In the genomic region with DNA sequence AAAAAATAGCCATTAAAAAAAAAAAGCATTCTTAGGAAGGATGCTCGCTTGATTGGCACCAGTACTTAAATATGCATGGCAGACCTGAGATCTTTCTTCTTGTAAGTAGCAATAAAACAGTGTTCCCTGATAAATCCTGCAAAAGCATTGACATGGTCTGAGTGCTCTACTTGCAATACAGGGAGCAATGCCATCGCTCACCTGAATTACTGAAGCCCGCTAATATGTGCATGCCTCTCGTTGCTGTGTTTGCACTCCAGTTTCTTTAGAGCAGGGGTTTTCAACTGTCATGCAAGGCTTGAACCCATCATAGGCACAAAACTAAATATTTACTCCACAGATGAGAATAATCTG, we compare ENCODE assay signal across 21 mouse cellular contexts.
DNase-seq lines count a peak whose midpoint lies in the region; ATAC-seq and TF ChIP-seq lines count a peak whose summit lies in the region.
"Had no signal": no experiment of that assay in that cellular context is flagged by ENCODE, and none has a peak within 500 bp of the region (broad histone marks: within the 10 kb centered on the region; RNA-seq: fewer than 3 reads in every experiment).

No protein-coding gene starts in this region.

- TF ChIP-seq POLR2A in bone marrow macrophage, adult 2 months (IDR thresholded peaks at IDR 0.05; ENCODE audit: borderline replicate concordance, low read depth, low read length): no peak

- 85% methylated on average over 4 of the region's 4 CpGs for WGBS in midbrain, embryonic 10.5 days
- 40% methylated on average over 4 of the region's 4 CpGs for WGBS in midbrain, embryonic 16.5 days

- H3K4me3 ChIP-seq in bone marrow macrophage, adult 2 months (ENCODE audit: insufficient read depth, low read length): no peak overlapping the region
- H3K4me3 ChIP-seq in midbrain, embryonic 10.5 days: no peak overlapping the region
- no peak overlapping the region for H3K4me3 ChIP-seq in midbrain, embryonic 16.5 days (ENCODE audit: low read depth, low read length)
- H3K4me3 ChIP-seq: embryonic facial prominence, embryonic 10.5 days; gastrocnemius, adult 2 months; heart, embryonic 15.5 days; limb, embryonic 12.5 days had no signal

- H3K4me2 ChIP-seq in midbrain, embryonic 16.5 days (ENCODE audit: low read length): no peak overlapping the region
- H3K4me2 ChIP-seq: heart, embryonic 15.5 days; limb, embryonic 12.5 days; liver, embryonic 11.5 days had no signal

- H3K36me3 ChIP-seq in midbrain, embryonic 10.5 days: no peaks in the 10 kb centered on the region
- H3K36me3 ChIP-seq in midbrain, embryonic 16.5 days (ENCODE audit: control insufficient read depth, insufficient read depth, low read length): no peaks in the 10 kb centered on the region
- H3K36me3 ChIP-seq: embryonic facial prominence, embryonic 10.5 days; heart, embryonic 15.5 days; limb, embryonic 12.5 days had no signal

- H3K9me3 ChIP-seq in midbrain, embryonic 10.5 days (replicated peaks): no peaks in the 10 kb centered on the region
- H3K9me3 ChIP-seq in midbrain, embryonic 16.5 days (replicated peaks; ENCODE audit: control insufficient read depth, low read length, poor library complexity, severe bottlenecking): no peaks in the 10 kb centered on the region
- H3K9me3 ChIP-seq: embryonic facial prominence, embryonic 10.5 days; heart, embryonic 15.5 days; limb, embryonic 12.5 days had no signal

- H3K9ac ChIP-seq in midbrain, embryonic 16.5 days (ENCODE audit: low read depth, low read length): no peak overlapping the region
- H3K9ac ChIP-seq: heart, embryonic 15.5 days; limb, embryonic 12.5 days; liver, postnatal 0 days had no signal

- peak overlapping the region; percentile 73 for H3K27ac ChIP-seq in bone marrow macrophage, adult 2 months (ENCODE audit: insufficient read depth, low read depth, low read length)
- peak overlapping the region; percentile 74; the same call in 1 of the 2 replicates for H3K27ac ChIP-seq in midbrain, embryonic 10.5 days (replicated peaks)
- peak overlapping the region; percentile 55; the same call in 1 of the 2 replicates for H3K27ac ChIP-seq in midbrain, embryonic 16.5 days (ENCODE audit: low read length)
- H3K27ac ChIP-seq: embryonic facial prominence, embryonic 10.5 days; gastrocnemius, adult 2 months; heart, embryonic 15.5 days; kidney, postnatal 0 days; limb, embryonic 12.5 days had no signal

- H3K27me3 ChIP-seq in midbrain, embryonic 10.5 days (ENCODE audit: low read depth, poor library complexity, severe bottlenecking): no peaks in the 10 kb centered on the region
- H3K27me3 ChIP-seq in midbrain, embryonic 16.5 days (ENCODE audit: control insufficient read depth, insufficient read depth, low read depth, low read length): no peaks in the 10 kb centered on the region
- H3K27me3 ChIP-seq: heart, embryonic 15.5 days; limb, embryonic 12.5 days had no signal

- ATAC-seq in frontal cortex, adult (ENCODE audit: low TSS enrichment): peak; percentile 9; the same call in 1 of the 2 replicates
- peak; percentile 32; the same call in 1 of the 2 replicates for ATAC-seq in midbrain, embryonic 16.5 days
- ATAC-seq in erythroblast, adult 5-6 weeks (replicated peaks; ENCODE audit: low FRiP score, poor library complexity, severe bottlenecking): no peak
- ATAC-seq: activated CD4-positive, CD25-positive, alpha-beta regulatory T cell, adult 4 months; liver, postnatal 0 days had no signal

- no peak for DNase-seq in frontal cortex, adult 2 months (ENCODE audit: extremely low spot score in 1 of 2, low spot score in 1 of 2)
- no peak for DNase-seq in midbrain, embryonic 10.5 days (ENCODE audit: low spot score)
- no peak for DNase-seq in cerebellum, postnatal 25 days
- DNase-seq: cerebellum, adult 2 months; cerebellum, postnatal 36 days; gastrocnemius, adult 2 months; heart, postnatal 36 days; kidney, adult 2 months; liver, postnatal 0 days; right cerebral cortex, postnatal 14 days; thymus, postnatal 14 days had no signal

- TF ChIP-seq CTCF in bone marrow macrophage, adult 2 months (IDR thresholded peaks at IDR 0.05; ENCODE audit: low read depth, low read length): no peak

- H3K4me1 ChIP-seq in bone marrow macrophage, adult 2 months (ENCODE audit: control insufficient read depth, insufficient read depth, low read length): peaks cover 23% of the 10 kb centered on the region
- H3K4me1 ChIP-seq in midbrain, embryonic 10.5 days: peaks cover 12% of the 10 kb centered on the region
- H3K4me1 ChIP-seq in midbrain, embryonic 16.5 days (ENCODE audit: control insufficient read depth, insufficient read depth, low read length): peaks cover 6% of the 10 kb centered on the region
- H3K4me1 ChIP-seq: embryonic facial prominence, embryonic 10.5 days; limb, embryonic 12.5 days had no signal
